Mouse (Mus musculus) ES-E14 (cell line): Measurements from ENCODE around the gene Cc2d2a.

Source experiments
- HCFC1 ChIP-seq: IDR thresholded peaks from 2 replicates; pipeline ENCODE4 v1.6.1; 2012; ENCODE audit warnings: low read length, inconsistent platforms, borderline replicate concordance; ENCODE audit not compliant: insufficient read depth
- MAFK ChIP-seq: IDR thresholded peaks from 2 replicates; pipeline ENCODE4 v1.6.1; 2014; ENCODE audit warnings: mild to moderate bottlenecking, low read depth, low read length, inconsistent platforms; ENCODE audit not compliant: insufficient read depth
- ZC3H11A ChIP-seq: IDR thresholded peaks from 2 replicates; pipeline ENCODE4 v1.6.1; 2012; ENCODE audit warnings: low read depth, mild to moderate bottlenecking, inconsistent platforms, low read length, borderline replicate concordance
- ZNF384 ChIP-seq: IDR thresholded peaks from 2 replicates; pipeline ENCODE4 v1.6.1; 2012; ENCODE audit warnings: low read depth, low read length, inconsistent platforms

- no peak for TF ChIP-seq ZC3H11A
- TF ChIP-seq ZNF384: no peak
- TF ChIP-seq MAFK: no peak
- TF ChIP-seq HCFC1: no peak
These were observed 10.9 kb downstream of the Cc2d2a start for GRCm38 (mm10) chr5:43673083-43673482.
